In the genomic region with DNA sequence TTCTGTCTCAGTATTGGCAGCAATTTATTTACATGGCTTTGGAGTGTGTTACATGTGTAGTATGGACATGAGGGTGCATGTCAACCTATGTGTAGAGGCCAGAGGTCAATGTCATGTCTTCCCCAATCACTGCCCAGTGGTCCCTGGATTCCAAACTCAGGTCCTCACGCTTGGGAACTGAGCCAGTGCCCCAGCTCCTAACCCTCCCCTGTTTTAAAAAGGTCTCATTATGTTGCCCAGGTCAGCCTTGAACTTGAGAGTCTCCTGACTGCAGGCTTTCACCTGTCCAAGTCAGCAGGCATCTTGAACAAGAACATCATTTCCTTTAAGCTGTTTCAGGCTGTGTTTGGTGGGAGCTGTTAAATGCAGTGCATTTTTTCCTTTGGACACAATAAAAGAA, we compare ENCODE assay signal across 10 mouse cellular contexts. TPM values are rescaled to one million over a fixed set of nuclear protein-coding genes. Genes with fewer than 3 reads are reported as not detected.
A peak's percentile ranks its signal among the peaks of the same experiment; 100 is the strongest.
DNase-seq lines count a peak whose midpoint lies in the region; ATAC-seq and TF ChIP-seq lines count a peak whose summit lies in the region.
"Had no signal": no experiment of that assay in that cellular context is flagged by ENCODE, and none has a peak within 500 bp of the region (broad histone marks: within the 10 kb centered on the region; RNA-seq: fewer than 3 reads in every experiment).

No protein-coding gene starts in this region.

- no peak for DNase-seq in heart, adult 8-10 months (ENCODE audit: low spot score)
- peak; percentile 8 for DNase-seq in MEL (ENCODE audit: low read depth, low spot score)
- DNase-seq in adrenal gland, postnatal 25 days, result no peak
- DNase-seq in left cerebral cortex, postnatal 4 days, result no peak
- DNase-seq: layer of hippocampus, postnatal 36 days had no signal

- H3K4me3 ChIP-seq in heart, embryonic 16.5 days (ENCODE audit: low read length), result no peak overlapping the region
- no peak overlapping the region for H3K4me3 ChIP-seq in MEL (ENCODE audit: control insufficient read depth in 1 of 2, insufficient read depth in 1 of 2, low read depth in 2 of 2, low read length in 2 of 2)
- H3K4me3 ChIP-seq in cortical plate, adult 2 months (ENCODE audit: insufficient read depth, low read length), result no peak overlapping the region; the same call in 1 of the 2 replicates
- H3K4me3 ChIP-seq in liver, embryonic 15.5 days (replicated peaks), result peak overlapping the region; percentile 72; the same call in 1 of the 2 replicates
- H3K4me3 ChIP-seq in intestine, embryonic 15.5 days (replicated peaks), result no peak overlapping the region

- TF ChIP-seq POLR2A in MEL (IDR thresholded peaks at IDR 0.05; ENCODE audit: control insufficient read depth in 1 of 2, insufficient read depth in 1 of 2, low read depth in 1 of 2, low read length in 2 of 2, poor library complexity in 1 of 2), result no peak
- TF ChIP-seq POLR2A in cortical plate, adult 2 months (IDR thresholded peaks at IDR 0.05; ENCODE audit: extremely low read depth, insufficient read depth, low read length), result no peak

- no peak for TF ChIP-seq RAD21 in MEL (IDR thresholded peaks at IDR 0.05; ENCODE audit: low read depth, low read length)

- no peak for ATAC-seq in heart, embryonic 16.5 days (replicated peaks; ENCODE audit: extremely low read depth, insufficient read depth, low FRiP score)
- ATAC-seq in liver, embryonic 15.5 days (ENCODE audit: insufficient read depth), result no peak
- no peak for ATAC-seq in intestine, embryonic 15.5 days

- TF ChIP-seq CTCF in MEL (IDR thresholded peaks at IDR 0.05 in 2 of 3, conservative IDR thresholded peaks at IDR 0.05 in 1 of 3; ENCODE audit: control insufficient read depth in 1 of 3, insufficient read depth in 1 of 3, low read depth in 2 of 3, low read length in 3 of 3, poor library complexity in 1 of 3, severe bottlenecking in 1 of 3), result no peak
- TF ChIP-seq CTCF in cortical plate, adult 2 months (IDR thresholded peaks at IDR 0.05; ENCODE audit: extremely low read depth, insufficient read depth, low read length), result no peak

- H3K79me2 ChIP-seq in MEL (ENCODE audit: control insufficient read depth, insufficient read depth, low read length, poor library complexity), result no peaks in the 10 kb centered on the region; the same call in 1 of the 2 replicates

- no peaks in the 10 kb centered on the region for H3K27me3 ChIP-seq in heart, embryonic 16.5 days (ENCODE audit: control insufficient read depth, insufficient read depth, low read length)
- no peaks in the 10 kb centered on the region for H3K27me3 ChIP-seq in MEL (ENCODE audit: control insufficient read depth in 1 of 2, insufficient read depth in 2 of 2, low read length in 2 of 2)
- no peaks in the 10 kb centered on the region for H3K27me3 ChIP-seq in liver, embryonic 15.5 days
- H3K27me3 ChIP-seq in intestine, embryonic 15.5 days (replicated peaks), result no peaks in the 10 kb centered on the region

- H3K4me2 ChIP-seq in heart, embryonic 16.5 days (ENCODE audit: low read depth, low read length), result peak overlapping the region; percentile 59
- peak overlapping the region; percentile 79 for H3K4me2 ChIP-seq in liver, embryonic 15.5 days
- no peak overlapping the region for H3K4me2 ChIP-seq in intestine, embryonic 15.5 days (replicated peaks)

- intact Hi-C loops in left cerebral cortex, postnatal 4 days (cut with DNase I), result no loop called here

- no peaks in the 10 kb centered on the region for H3K9me3 ChIP-seq in heart, embryonic 16.5 days (replicated peaks; ENCODE audit: control insufficient read depth, low read length)
- H3K9me3 ChIP-seq in MEL (replicated peaks; ENCODE audit: insufficient read depth, low read length), result no peaks in the 10 kb centered on the region
- H3K9me3 ChIP-seq in liver, embryonic 15.5 days (replicated peaks), result no peaks in the 10 kb centered on the region
- no peaks in the 10 kb centered on the region for H3K9me3 ChIP-seq in intestine, embryonic 15.5 days

- peaks cover 30% of the 10 kb centered on the region for H3K4me1 ChIP-seq in heart, embryonic 16.5 days (ENCODE audit: control insufficient read depth, insufficient read depth, low read length)
- peaks cover 20 to 34% of the 10 kb centered on the region in 2 experiments for H3K4me1 ChIP-seq in MEL (ENCODE audit: control insufficient read depth in 1 of 2, insufficient read depth in 2 of 2, low read length in 2 of 2)
- peaks cover 7% of the 10 kb centered on the region; the same call in 1 of the 2 replicates for H3K4me1 ChIP-seq in cortical plate, adult 2 months (ENCODE audit: control insufficient read depth, insufficient read depth, low read length)
- H3K4me1 ChIP-seq in liver, embryonic 15.5 days (replicated peaks), result peaks cover 75% of the 10 kb centered on the region
- H3K4me1 ChIP-seq in intestine, embryonic 15.5 days (replicated peaks), result 0 out of 2 replicates have a peak, but pooled peaks cover 6% of the 10 kb centered on the region

- 88% methylated on average over 1 of the region's 1 CpGs for WGBS in heart, embryonic 16.5 days
- WGBS in liver, embryonic 15.5 days (ENCODE audit: insufficient replicate concordance), result 88% methylated on average over 1 of the region's 1 CpGs
- WGBS in intestine, embryonic 15.5 days, result 83% methylated on average over 1 of the region's 1 CpGs

- peaks cover 2% of the 10 kb centered on the region; the same call in 1 of the 2 replicates for H3K36me3 ChIP-seq in heart, embryonic 16.5 days (ENCODE audit: control insufficient read depth, insufficient read depth)
- peaks cover 1 to 22% of the 10 kb centered on the region in 2 experiments; a peak in 3 of 4 replicates for H3K36me3 ChIP-seq in MEL (ENCODE audit: control insufficient read depth in 1 of 2, insufficient read depth in 2 of 2, low read length in 2 of 2)
- peaks cover 5% of the 10 kb centered on the region; the same call in 1 of the 2 replicates for H3K36me3 ChIP-seq in liver, embryonic 15.5 days (replicated peaks)
- H3K36me3 ChIP-seq in intestine, embryonic 15.5 days, result no peaks in the 10 kb centered on the region

- H3K9ac ChIP-seq in heart, embryonic 16.5 days (ENCODE audit: low read length), result no peak overlapping the region
- H3K9ac ChIP-seq in MEL (ENCODE audit: control insufficient read depth, low read depth, low read length, poor library complexity, severe bottlenecking), result no peak overlapping the region
- H3K9ac ChIP-seq in liver, embryonic 15.5 days, result 0 out of 2 replicates have a peak overlapping the region, but pooled peaks have one; percentile 43
- H3K9ac ChIP-seq in intestine, embryonic 15.5 days, result no peak overlapping the region

- no peak overlapping the region; the same call in 1 of the 2 replicates for H3K27ac ChIP-seq in heart, embryonic 16.5 days (ENCODE audit: low read length)
- no peak overlapping the region for H3K27ac ChIP-seq in MEL (ENCODE audit: control insufficient read depth, low read depth, low read length)
- peak overlapping the region; percentile 61 for H3K27ac ChIP-seq in cortical plate, adult 2 months (ENCODE audit: insufficient read depth, low read length)
- H3K27ac ChIP-seq in liver, embryonic 15.5 days (replicated peaks), result peak overlapping the region; percentile 74
- no peak overlapping the region for H3K27ac ChIP-seq in intestine, embryonic 15.5 days

- TF ChIP-seq EP300 in MEL (IDR thresholded peaks at IDR 0.05; ENCODE audit: low read depth in 1 of 2, low read length in 2 of 2), result no peak

RNA-seq across cellular contexts. Expression of a gene that starts 0.8 kb away (rescaled TPM):
- 112 and 115 TPM in 2 replicates for polyA plus RNA-seq in heart, embryonic 16.5 days (2015; fragmentation: Nextera tagmentation; extraction: Ambion mirVana)
- total RNA-seq in heart, adult 8-10 months (2022), result 100 to 1,000 TPM; 135 to 164 (median 149) TPM
- 17.1 and 18.3 TPM in 2 replicates for total RNA-seq in MEL (2012; rRNA removed)
- polyA plus RNA-seq in MEL (2012; ENCODE audit: insufficient read depth in 1 of 2, insufficient read length in 2 of 2, low read depth in 1 of 2, low replicate concordance in 2 of 2, missing spikeins in 1 of 2), result 10 to 100 TPM in 1 of 2 experiments, not detected in 1; 24.0 TPM
- polyA plus RNA-seq in cortical plate, adult 2 months (2012; rRNA removed), result 704 and 765 TPM in 2 replicates
- polyA plus RNA-seq in liver, embryonic 15.5 days (2015; fragmentation: Nextera tagmentation; extraction: Ambion mirVana), result 32.1 and 34.1 TPM in 2 replicates
- 59.1 and 62.3 TPM in 2 replicates for polyA plus RNA-seq in intestine, embryonic 15.5 days (2015; fragmentation: Nextera tagmentation; extraction: Ambion mirVana)
- 72.9 and 75.5 TPM in 2 replicates for total RNA-seq in adrenal gland, postnatal 25 days (2021)
- 100 to 1,000 TPM; 227 to 254 TPM for total RNA-seq in left cerebral cortex, postnatal 4 days (2021)

RNA-seq across cellular contexts. Expression of a gene that starts 0.9 kb away (rescaled TPM):
- not detected in 2 replicates for polyA plus RNA-seq in heart, embryonic 16.5 days (2015; fragmentation: Nextera tagmentation; extraction: Ambion mirVana)
- total RNA-seq in heart, adult 8-10 months (2022), result under 1 TPM in 3 of 4 experiments, not detected in 1; 0.20 to 0.69 (median 0.38) TPM
- not detected in 2 replicates for total RNA-seq in MEL (2012; rRNA removed)
- polyA plus RNA-seq in MEL (2012; ENCODE audit: insufficient read depth in 1 of 2, insufficient read length in 2 of 2, low read depth in 1 of 2, low replicate concordance in 2 of 2, missing spikeins in 1 of 2), result not detected
- polyA plus RNA-seq in cortical plate, adult 2 months (2012; rRNA removed), result not detected in 2 replicates
- 0.12 TPM in 1 of 2 replicates, not detected in the other for polyA plus RNA-seq in liver, embryonic 15.5 days (2015; fragmentation: Nextera tagmentation; extraction: Ambion mirVana)
- 0.25 TPM in 1 of 2 replicates, not detected in the other for polyA plus RNA-seq in intestine, embryonic 15.5 days (2015; fragmentation: Nextera tagmentation; extraction: Ambion mirVana)
- 0.24 TPM in 1 of 2 replicates, not detected in the other for total RNA-seq in adrenal gland, postnatal 25 days (2021)
- total RNA-seq in left cerebral cortex, postnatal 4 days (2021), result 1 to 10 TPM in 1 of 2 experiments, not detected in 1; 1.1 TPM
- total RNA-seq: gastrocnemius, postnatal 4 days; layer of hippocampus, postnatal 36 days had no signal

RNA-seq across cellular contexts. Expression of a gene that starts 41.8 kb away (rescaled TPM):
- 22.7 and 25.2 TPM in 2 replicates for polyA plus RNA-seq in heart, embryonic 16.5 days (2015; fragmentation: Nextera tagmentation; extraction: Ambion mirVana)
- total RNA-seq in heart, adult 8-10 months (2022), result 1 to 10 TPM in 2 of 4 experiments, under 1 TPM in 2; 0.22 to 1.8 (median 1.2) TPM
- total RNA-seq in MEL (2012; rRNA removed), result not detected in 2 replicates
- polyA plus RNA-seq in MEL (2012; ENCODE audit: insufficient read depth in 1 of 2, insufficient read length in 2 of 2, low read depth in 1 of 2, low replicate concordance in 2 of 2, missing spikeins in 1 of 2), result under 1 TPM in 1 of 2 experiments, not detected in 1; 0.06 TPM
- polyA plus RNA-seq in cortical plate, adult 2 months (2012; rRNA removed), result 0.40 and 0.46 TPM in 2 replicates
- 0.37 and 0.56 TPM in 2 replicates for polyA plus RNA-seq in liver, embryonic 15.5 days (2015; fragmentation: Nextera tagmentation; extraction: Ambion mirVana)
- polyA plus RNA-seq in intestine, embryonic 15.5 days (2015; fragmentation: Nextera tagmentation; extraction: Ambion mirVana), result 30.3 and 34.6 TPM in 2 replicates
- total RNA-seq in adrenal gland, postnatal 25 days (2021), result not detected in 2 replicates
- total RNA-seq in left cerebral cortex, postnatal 4 days (2021), result 10 to 100 TPM in 1 of 2 experiments, 1 to 10 TPM in 1; 8.1 to 10.0 TPM

RNA-seq across cellular contexts. Expression of a gene that starts 49.4 kb away (rescaled TPM):
- polyA plus RNA-seq in heart, embryonic 16.5 days (2015; fragmentation: Nextera tagmentation; extraction: Ambion mirVana), result not detected in 2 replicates
- not detected for total RNA-seq in heart, adult 8-10 months (2022)
- 0.23 and 0.62 TPM in 2 replicates for total RNA-seq in MEL (2012; rRNA removed)
- polyA plus RNA-seq in MEL (2012; ENCODE audit: insufficient read depth in 1 of 2, insufficient read length in 2 of 2, low read depth in 1 of 2, low replicate concordance in 2 of 2, missing spikeins in 1 of 2), result under 1 TPM in 1 of 2 experiments, not detected in 1; 0.36 TPM
- 0.17 and 0.28 TPM in 2 replicates for polyA plus RNA-seq in cortical plate, adult 2 months (2012; rRNA removed)
- not detected in 2 replicates for polyA plus RNA-seq in liver, embryonic 15.5 days (2015; fragmentation: Nextera tagmentation; extraction: Ambion mirVana)
- not detected in 2 replicates for polyA plus RNA-seq in intestine, embryonic 15.5 days (2015; fragmentation: Nextera tagmentation; extraction: Ambion mirVana)
- not detected in 2 replicates for total RNA-seq in adrenal gland, postnatal 25 days (2021)
- total RNA-seq in left cerebral cortex, postnatal 4 days (2021), result not detected

Comparison
In these comparisons a context has a peak if more than half of its experiments do, and no peak if none do; other contexts are left out.
1. H3K27ac ChIP-seq: peak in cortical plate, adult 2 months (single experiment) and liver, embryonic 15.5 days (single experiment); none in heart, embryonic 16.5 days (single experiment), MEL (single experiment) and intestine, embryonic 15.5 days (single experiment).
2. RNA of a gene that starts 41.8 kb away (polyA plus RNA-seq): 30.3 to 34.6 TPM in intestine, embryonic 15.5 days and 22.7 to 25.2 TPM in heart, embryonic 16.5 days; 0.37 to 0.56 TPM in liver, embryonic 15.5 days, 0.40 to 0.46 TPM in cortical plate, adult 2 months and 0.06 TPM in MEL; every median in the first group is over 10 times any median in the second.